11 mouse cellular contexts compared by ENCODE assay signal in genomic region chr7:82371411-82371810, GRCm38 (mm10). TPM values are rescaled to one million over a fixed set of nuclear protein-coding genes. Genes with fewer than 3 reads are reported as not detected.
DNase-seq lines count a peak whose midpoint lies in the region; ATAC-seq and TF ChIP-seq lines count a peak whose summit lies in the region.
"Had no signal": no experiment of that assay in that cellular context is flagged by ENCODE, and none has a peak within 500 bp of the region (broad histone marks: within the 10 kb centered on the region; RNA-seq: fewer than 3 reads in every experiment).

No protein-coding gene starts in this region.

- peak; percentile 48 for DNase-seq in kidney, adult 2 months
- peak; percentile 68 for DNase-seq in Muller cell, postnatal 12 days (ENCODE audit: inconsistent ontology term)
- peak; percentile 25 to 53 for DNase-seq in cerebellum, postnatal 14 days
- peak; percentile 58 for DNase-seq in kidney, postnatal 14 days
- DNase-seq in right cerebral cortex, postnatal 4 days, result no peak
- DNase-seq in thymus, postnatal 4 days, result no peak
- DNase-seq: liver had no signal

- H3K4me1 ChIP-seq in kidney, adult 2 months (ENCODE audit: control insufficient read depth, insufficient read depth, low read length), result no peaks in the 10 kb centered on the region
- H3K4me1 ChIP-seq in kidney, embryonic 16.5 days (ENCODE audit: insufficient read depth, low read length), result 0 out of 2 replicates have a peak, but pooled peaks cover 2% of the 10 kb centered on the region
- no peaks in the 10 kb centered on the region for H3K4me1 ChIP-seq in hindbrain, embryonic 12.5 days
- H3K4me1 ChIP-seq: hindbrain, embryonic 10.5 days had no signal

- no peak overlapping the region for H3K27ac ChIP-seq in kidney, adult 2 months (ENCODE audit: insufficient read depth, low read depth, low read length)
- no peak overlapping the region for H3K27ac ChIP-seq in kidney, embryonic 16.5 days (ENCODE audit: low read length)
- H3K27ac ChIP-seq in hindbrain, embryonic 12.5 days, result no peak overlapping the region
- H3K27ac ChIP-seq: embryonic facial prominence, embryonic 15.5 days; hindbrain, embryonic 10.5 days had no signal

- TF ChIP-seq POLR2A in kidney, adult 2 months (IDR thresholded peaks at IDR 0.05; ENCODE audit: low read depth, low read length), result no peak

- no peak for ATAC-seq in kidney, embryonic 16.5 days (ENCODE audit: low FRiP score, low TSS enrichment)
- ATAC-seq in hindbrain, embryonic 12.5 days (ENCODE audit: low FRiP score), result no peak

- H3K9ac ChIP-seq in kidney, embryonic 16.5 days (replicated peaks; ENCODE audit: low read length), result no peak overlapping the region
- H3K9ac ChIP-seq in hindbrain, embryonic 12.5 days, result no peak overlapping the region
- H3K9ac ChIP-seq: embryonic facial prominence, embryonic 15.5 days had no signal

- no peak for TF ChIP-seq CTCF in kidney, adult 2 months (conservative IDR thresholded peaks at IDR 0.05; ENCODE audit: insufficient read depth, insufficient read length, low read depth, low read length)

- H3K9me3 ChIP-seq in kidney, embryonic 16.5 days (ENCODE audit: low read length), result no peaks in the 10 kb centered on the region
- H3K9me3 ChIP-seq in hindbrain, embryonic 12.5 days (replicated peaks), result no peaks in the 10 kb centered on the region
- H3K9me3 ChIP-seq: embryonic facial prominence, embryonic 15.5 days; hindbrain, embryonic 10.5 days had no signal

- 31% methylated on average over 3 of the region's 3 CpGs for WGBS in kidney, adult 2 months
- 60% methylated on average over 3 of the region's 3 CpGs for WGBS in kidney, embryonic 16.5 days
- 82% methylated on average over 3 of the region's 3 CpGs for WGBS in hindbrain, embryonic 12.5 days

- no peaks in the 10 kb centered on the region for H3K27me3 ChIP-seq in kidney, adult 2 months (replicated peaks; ENCODE audit: control insufficient read depth, insufficient read depth, low read length)
- no peaks in the 10 kb centered on the region for H3K27me3 ChIP-seq in kidney, embryonic 16.5 days (ENCODE audit: insufficient read depth, low read length)
- no peaks in the 10 kb centered on the region for H3K27me3 ChIP-seq in hindbrain, embryonic 12.5 days
- H3K27me3 ChIP-seq: embryonic facial prominence, embryonic 15.5 days had no signal

- no peak overlapping the region for H3K4me3 ChIP-seq in kidney, adult 2 months (ENCODE audit: insufficient read depth, low read depth, low read length)
- no peak overlapping the region for H3K4me3 ChIP-seq in kidney, embryonic 16.5 days (ENCODE audit: low read length)
- H3K4me3 ChIP-seq in hindbrain, embryonic 12.5 days, result no peak overlapping the region
- H3K4me3 ChIP-seq: embryonic facial prominence, embryonic 15.5 days; hindbrain, embryonic 10.5 days had no signal

- no peak overlapping the region for H3K4me2 ChIP-seq in kidney, embryonic 16.5 days (replicated peaks; ENCODE audit: low read depth, low read length)
- no peak overlapping the region for H3K4me2 ChIP-seq in hindbrain, embryonic 12.5 days (replicated peaks)
- H3K4me2 ChIP-seq: embryonic facial prominence, embryonic 15.5 days had no signal

- no peaks in the 10 kb centered on the region for H3K36me3 ChIP-seq in kidney, adult 2 months (ENCODE audit: control insufficient read depth, insufficient read depth, low read length)
- no peaks in the 10 kb centered on the region for H3K36me3 ChIP-seq in kidney, embryonic 16.5 days (ENCODE audit: insufficient read depth, low read length)
- H3K36me3 ChIP-seq in hindbrain, embryonic 12.5 days, result no peaks in the 10 kb centered on the region
- H3K36me3 ChIP-seq: embryonic facial prominence, embryonic 15.5 days; hindbrain, embryonic 10.5 days had no signal

RNA-seq across cellular contexts. Expression of gene Adamtsl3, which starts 35.9 kb away (rescaled TPM):
- 0.41 and 0.45 TPM in 2 replicates for polyA plus RNA-seq in kidney, adult 2 months (2012; rRNA removed)
- polyA plus RNA-seq in kidney, embryonic 16.5 days (2015; fragmentation: Nextera tagmentation; extraction: Ambion mirVana), result 0.47 and 0.72 TPM in 2 replicates
- 1.1 and 2.0 TPM in 2 replicates for polyA plus RNA-seq in hindbrain, embryonic 12.5 days (2016; fragmentation: Nextera tagmentation; extraction: Ambion mirVana)

Comparison
In these comparisons a context has a peak if more than half of its experiments do, and no peak if none do; other contexts are left out.
1. DNase-seq: peak in kidney, adult 2 months (single experiment), Muller cell, postnatal 12 days (single experiment), cerebellum, postnatal 14 days (2 of 2) and kidney, postnatal 14 days (single experiment); none in right cerebral cortex, postnatal 4 days (single experiment) and thymus, postnatal 4 days (single experiment).